Mouse (Mus musculus) left cerebral cortex, postnatal 14 days (tissue): ENCODE results near the gene Pole4. TPM values are rescaled to one million over a fixed set of nuclear protein-coding genes. Genes with fewer than 3 reads are reported as not detected.

Experiments used
- DNase-seq, 2 experiments: peaks; one replicate each; pipeline ENCODE4 v3.0.0; 2021 to 2022; ENCODE audit warnings: low spot score in 2 of 2, mixed read lengths in 1 of 2
- intact Hi-C: fragments of 180-260 bp; cut with DNase I; formaldehyde crosslinking; loops from one replicate; pipeline ENCODE4 v1.15.1; 2025
- long read RNA-seq, 2 experiments: library from polyadenylated mRNA; stranded (forward); transcript quantifications; one replicate each; pipeline ENCODE4 v2.0.0; 2021
- total RNA-seq, 2 experiments: library from RNA; stranded (reverse); gene quantifications; 2 replicates each; pipeline ENCODE4 v1.2.3; 2021

Pole4 gene
- 10 to 100 TPM; 31.9 to 34.2 TPM for total RNA-seq
- long read RNA-seq, experiment 1, transcript Pole4-201 (4 exons, 1,769 nt) = major isoform, 52 of 57 reads
- long read RNA-seq, experiment 1, partial matches to known transcripts = 1 of 57 reads
- long read RNA-seq, experiment 1, other reads (novel, unspliced or antisense) = 3 of 57 reads
- long read RNA-seq, experiment 2, transcript Pole4-201 (4 exons, 1,769 nt) = major isoform, 37 of 41 reads
- long read RNA-seq, experiment 2, partial matches to known transcripts = 3 of 41 reads
- long read RNA-seq, experiment 2, other reads (novel, unspliced or antisense) = 1 of 41 reads

GRCm38 (mm10) chr6:82705221-82705620, at the start of gene Pole4:
Pole4 (minus strand) TSS chr6:82705365.
- intact Hi-C loops = loop anchor here (10.0 kb wide), 1 partner anchor 100 kb away; no protein-coding TSS in a partner anchor

DNA sequence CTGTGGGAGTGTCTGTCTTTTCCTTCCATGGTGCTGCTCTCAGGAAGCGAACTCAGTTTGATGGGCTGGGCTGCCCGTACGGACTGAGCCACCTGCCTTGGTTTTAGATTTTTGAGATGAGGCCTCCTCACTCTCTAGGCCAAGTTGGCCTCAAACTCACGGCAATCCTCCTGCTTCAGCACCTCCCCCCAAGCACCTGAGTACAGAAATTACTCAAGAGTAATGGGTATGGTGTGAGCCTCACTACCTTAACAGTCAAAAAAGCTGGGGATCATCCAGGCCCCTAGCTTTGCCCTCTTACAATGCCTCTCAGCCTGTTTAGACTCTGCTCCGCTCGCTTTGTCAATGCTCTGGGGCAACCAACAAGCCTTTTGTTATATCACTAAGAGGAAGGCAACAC, 49.6 kb upstream of the Pole4 start:
- intact Hi-C loops = no loop called here
- no peak for DNase-seq

More at GRCm38 (mm10) chr6:82705221-82705620, at the start of gene Pole4:
- DNase-seq = no peak

DNA sequence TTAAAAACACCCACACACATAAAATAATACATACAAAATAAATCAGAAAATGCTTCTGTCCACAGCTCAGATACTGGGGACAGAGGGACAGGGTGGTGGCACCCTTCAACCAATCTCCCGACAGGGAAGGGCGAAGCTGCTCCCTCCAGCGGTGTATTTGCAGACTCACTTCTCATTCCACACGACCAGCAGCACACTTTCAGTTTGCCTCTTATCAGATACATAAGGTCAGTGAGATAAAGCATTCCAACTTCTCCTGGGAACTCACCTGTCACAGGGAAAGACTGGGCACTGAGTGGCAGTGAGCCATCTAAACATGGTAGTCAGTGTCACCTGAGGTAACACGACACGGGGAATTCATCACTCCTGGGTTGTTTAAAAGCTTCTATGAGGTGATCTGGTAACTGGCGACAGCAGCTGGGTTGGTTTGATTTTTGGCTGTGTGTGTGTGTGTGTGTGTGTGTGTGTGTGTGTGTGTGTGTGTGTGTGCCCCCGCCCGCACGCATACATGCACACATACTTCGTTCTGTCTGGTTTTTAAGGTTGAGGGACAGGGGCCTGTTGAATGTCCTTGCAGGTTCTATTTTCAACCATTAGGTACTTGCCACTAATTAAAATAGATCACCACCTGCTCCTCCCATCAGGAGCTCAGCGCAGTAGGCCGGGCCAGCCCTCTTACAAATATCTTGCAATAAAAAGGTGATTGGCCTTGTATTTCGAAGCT, 48.6 kb upstream of the Pole4 start:
- intact Hi-C loops = no loop called here
- DNase-seq = no peak

DNA sequence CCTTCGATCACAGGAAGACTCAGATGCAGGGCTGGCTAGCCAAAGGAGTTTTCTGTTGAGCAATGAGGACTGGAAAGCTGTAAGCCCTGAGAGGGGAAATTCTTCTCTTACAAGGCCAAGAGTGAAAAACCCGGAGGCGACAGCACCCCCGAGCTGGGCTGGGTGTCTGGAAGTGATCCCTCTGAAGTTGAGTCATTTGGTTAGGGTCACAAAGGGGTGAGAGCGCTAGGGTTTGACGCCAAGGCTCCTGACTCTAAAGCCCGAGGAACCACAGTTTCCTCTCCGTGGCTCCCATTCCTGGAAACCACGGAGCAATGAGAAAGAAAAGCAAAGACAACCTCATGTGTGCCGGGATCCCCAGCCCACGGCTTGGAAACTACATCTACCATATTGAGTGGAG, 47.9 kb upstream of the Pole4 start:
- intact Hi-C loops = no loop called here

DNA sequence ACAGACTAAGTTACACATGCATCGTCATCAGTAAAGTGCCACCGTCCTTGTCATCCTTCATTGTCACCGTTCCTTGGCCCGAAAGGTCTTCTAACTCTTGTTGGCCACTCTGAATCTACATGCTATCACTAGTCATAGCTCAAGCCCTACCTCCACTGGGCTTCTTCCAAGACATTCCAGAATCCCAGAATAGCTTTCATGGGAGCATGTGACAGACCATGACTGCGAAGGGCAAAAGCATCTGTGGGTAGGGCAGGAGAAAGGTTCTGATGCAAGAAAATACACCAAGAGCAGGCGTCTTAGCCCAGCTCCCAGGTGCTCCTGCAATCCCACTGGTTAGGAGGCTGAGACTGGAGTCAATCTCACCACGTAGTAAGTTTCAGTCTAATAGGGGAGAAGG, 46.6 kb upstream of the Pole4 start:
- intact Hi-C loops = no loop called here

More for the DNA sequence above, 47.9 kb upstream of the Pole4 start:
- DNase-seq = no peak

GRCm38 (mm10) chr6:82751031-82751430, 45.9 kb upstream of the Pole4 start:
- intact Hi-C loops = no loop called here
- no peak for DNase-seq

More for the DNA sequence above, 46.6 kb upstream of the Pole4 start:
- DNase-seq = no peak

DNA sequence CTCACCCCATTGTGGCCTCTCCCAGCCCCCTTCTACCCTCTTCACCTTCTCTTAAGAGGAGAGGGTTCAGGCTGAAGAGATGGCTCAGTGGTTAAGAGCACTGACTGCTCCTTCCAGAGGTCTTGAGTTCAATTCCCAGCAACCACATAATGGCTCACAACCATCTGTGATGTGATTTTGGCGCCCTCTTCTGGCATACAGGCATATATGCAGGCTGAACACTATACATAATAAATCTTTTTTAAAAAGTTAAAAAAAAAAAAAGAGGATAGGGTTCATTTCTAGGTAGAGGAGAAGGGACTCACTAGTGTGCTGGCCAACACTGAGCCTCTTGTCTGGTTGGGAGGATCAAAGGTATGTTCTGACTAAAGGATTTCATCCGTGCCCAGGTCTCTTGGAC, 44.9 kb upstream of the Pole4 start:
- no peak for DNase-seq

DNA sequence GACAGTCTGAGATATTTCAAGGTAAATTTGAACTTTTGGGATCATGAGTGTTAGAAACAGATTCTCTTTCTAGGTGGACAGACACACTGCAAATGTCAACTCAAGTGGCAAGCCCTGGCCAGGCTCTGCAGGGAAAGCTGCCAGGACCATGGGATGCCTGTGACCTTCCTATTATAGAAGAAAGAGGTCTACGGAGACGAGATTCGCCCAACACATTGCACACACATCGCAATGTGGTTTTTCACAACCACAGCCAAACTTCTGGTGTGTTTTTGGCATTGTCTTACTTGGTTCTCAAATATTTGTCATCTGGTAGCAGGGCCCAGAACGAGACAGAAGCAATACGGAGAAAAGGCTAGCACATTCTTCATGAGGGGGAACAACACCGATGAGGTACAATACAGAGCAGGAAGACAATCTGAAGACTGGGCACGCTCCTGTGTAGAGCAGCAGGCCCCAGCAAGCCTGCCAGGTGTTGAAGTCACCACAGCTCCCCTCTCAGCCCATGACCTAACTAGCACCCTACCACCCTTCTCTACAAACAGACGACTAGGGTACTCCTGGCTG, 43.0 kb upstream of the Pole4 start:
- intact Hi-C loops = no loop called here
- no peak for DNase-seq

More for the DNA sequence above, 44.9 kb upstream of the Pole4 start:
- intact Hi-C loops = no loop called here

GRCm38 (mm10) chr6:82747085-82747484, 41.9 kb upstream of the Pole4 start:
- no peak for DNase-seq

GRCm38 (mm10) chr6:82744553-82744952, 39.4 kb upstream of the Pole4 start:
- intact Hi-C loops = no loop called here

More at GRCm38 (mm10) chr6:82747085-82747484, 41.9 kb upstream of the Pole4 start:
- intact Hi-C loops = no loop called here

DNA sequence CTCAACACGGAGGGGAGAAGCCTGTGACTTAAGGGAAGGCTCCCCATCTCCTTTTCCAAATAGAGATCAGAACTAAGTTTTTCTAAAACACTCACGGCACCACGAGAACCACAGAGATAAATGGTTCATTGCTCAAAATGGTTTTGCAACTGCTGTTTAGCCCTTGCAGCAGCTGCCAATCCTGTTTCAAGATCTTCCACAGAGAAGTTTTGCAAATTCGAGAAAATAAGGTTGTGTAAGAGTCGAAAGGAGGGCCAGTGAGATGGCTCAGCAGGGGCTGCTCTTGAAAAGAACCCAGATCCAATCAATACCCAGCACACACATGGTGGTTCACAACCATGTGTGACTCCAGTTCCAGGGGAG, 36.3 kb upstream of the Pole4 start:
- DNase-seq = no peak
- intact Hi-C loops = loop anchor here (2.0 kb wide), 2 partner anchors 139 to 229 kb away; no protein-coding TSS in a partner anchor

More at GRCm38 (mm10) chr6:82744553-82744952, 39.4 kb upstream of the Pole4 start:
- no peak for DNase-seq

DNA sequence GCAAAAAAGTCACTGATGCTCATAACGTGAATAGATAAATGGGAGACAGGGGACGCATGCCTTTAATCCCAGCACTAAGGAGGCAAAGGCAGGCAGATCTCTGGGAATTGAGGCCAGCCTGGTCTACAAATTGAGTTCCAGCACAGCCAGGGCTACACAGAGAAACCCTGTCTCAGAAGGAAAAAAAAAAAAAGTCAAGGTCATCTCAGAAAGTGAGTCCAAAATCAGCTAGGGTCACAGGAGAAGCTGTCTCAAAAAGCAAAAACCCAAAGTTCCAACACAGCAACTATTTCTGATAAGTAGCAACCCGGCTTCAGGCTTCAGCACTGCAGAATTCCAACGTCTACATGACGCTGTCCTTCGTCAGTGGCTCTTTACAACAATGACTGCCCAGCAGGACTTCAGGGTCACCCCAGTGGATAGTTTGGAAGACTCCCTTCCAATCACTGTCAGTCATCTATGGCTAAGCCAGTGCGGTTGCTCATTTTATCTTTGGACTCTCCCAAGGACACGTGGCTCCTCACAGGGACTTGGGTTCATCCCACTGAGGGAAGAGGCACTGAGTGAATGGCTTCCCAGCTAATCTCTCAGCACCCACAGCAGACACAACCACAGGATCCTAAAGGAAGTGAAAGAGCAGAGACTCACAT, 35.8 kb upstream of the Pole4 start:
- no peak for DNase-seq
- intact Hi-C loops = loop anchor here (2.0 kb wide), 2 partner anchors 140 to 230 kb away; no protein-coding TSS in a partner anchor

DNA sequence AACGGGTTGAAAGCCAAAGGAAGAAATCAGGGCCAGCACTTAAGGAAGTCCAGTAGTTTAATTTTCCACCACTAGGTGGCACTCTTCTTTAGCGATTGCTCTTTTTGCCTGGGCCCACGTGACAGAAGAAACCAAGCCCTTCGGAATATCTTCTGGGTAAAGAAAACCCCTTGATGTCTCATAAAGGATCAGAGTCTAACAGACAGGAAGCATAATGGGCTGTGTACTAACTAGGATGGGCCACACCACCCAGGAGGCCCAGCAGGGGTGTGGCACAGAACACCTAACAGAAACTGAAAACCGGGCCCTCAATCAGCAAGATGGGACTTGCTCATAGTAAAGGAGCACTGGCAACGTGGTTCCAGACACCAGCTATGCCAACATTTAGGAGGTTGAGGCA, 35.1 kb upstream of the Pole4 start:
- intact Hi-C loops = loop anchor here (2.0 kb wide), 2 partner anchors 141 to 231 kb away; no protein-coding TSS in a partner anchor

DNA sequence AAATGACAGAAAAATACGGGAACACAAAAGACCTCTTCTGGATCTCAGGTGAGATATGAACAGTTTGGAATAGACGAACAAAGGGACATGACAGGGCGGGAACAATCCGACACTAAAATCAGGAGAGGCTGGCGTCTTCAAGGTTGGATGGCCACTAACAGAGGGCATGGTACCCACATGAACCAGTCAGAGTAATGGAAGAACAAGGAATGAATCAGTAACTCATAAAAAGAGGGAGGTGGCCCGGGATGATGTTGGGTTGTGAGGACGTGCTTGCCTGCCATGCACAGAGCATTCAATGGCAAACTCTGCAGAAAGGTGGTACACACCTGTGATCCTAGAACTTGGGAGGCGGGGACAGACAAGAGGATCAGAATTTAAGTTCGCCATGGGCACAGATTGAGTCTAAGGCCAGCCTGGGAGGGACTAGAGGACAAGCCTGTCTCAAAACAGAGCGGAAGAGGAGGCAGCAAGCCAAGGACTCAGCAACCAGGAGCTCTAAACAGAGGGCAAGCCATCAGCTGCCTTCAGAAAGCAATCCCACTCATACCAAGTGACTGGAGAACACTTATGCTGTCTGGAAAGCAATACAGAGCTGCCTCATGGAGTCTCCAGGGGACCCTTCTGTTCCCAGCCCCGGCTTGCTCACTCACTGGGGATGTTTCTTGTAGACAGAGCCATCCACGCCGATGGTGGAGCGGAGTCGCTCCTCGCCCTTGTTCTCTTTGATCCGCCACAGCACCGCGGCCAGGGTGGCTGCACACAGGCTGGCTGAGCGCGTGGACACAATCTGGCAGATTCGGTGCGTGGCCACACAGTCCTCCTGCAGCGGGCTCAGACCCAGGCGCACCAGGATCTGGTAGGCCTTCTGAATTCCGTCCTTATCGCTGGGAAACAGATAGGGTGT, 32.7 kb upstream of the Pole4 start:
- no peak for DNase-seq

More for the DNA sequence above, 35.1 kb upstream of the Pole4 start:
- peak; percentile 83 to 85 for DNase-seq

GRCm38 (mm10) chr6:82736626-82737600, 31.7 kb upstream of the Pole4 start:
- DNase-seq = no peak
- intact Hi-C loops = no loop called here

More for the DNA sequence above, 32.7 kb upstream of the Pole4 start:
- intact Hi-C loops = no loop called here

DNA sequence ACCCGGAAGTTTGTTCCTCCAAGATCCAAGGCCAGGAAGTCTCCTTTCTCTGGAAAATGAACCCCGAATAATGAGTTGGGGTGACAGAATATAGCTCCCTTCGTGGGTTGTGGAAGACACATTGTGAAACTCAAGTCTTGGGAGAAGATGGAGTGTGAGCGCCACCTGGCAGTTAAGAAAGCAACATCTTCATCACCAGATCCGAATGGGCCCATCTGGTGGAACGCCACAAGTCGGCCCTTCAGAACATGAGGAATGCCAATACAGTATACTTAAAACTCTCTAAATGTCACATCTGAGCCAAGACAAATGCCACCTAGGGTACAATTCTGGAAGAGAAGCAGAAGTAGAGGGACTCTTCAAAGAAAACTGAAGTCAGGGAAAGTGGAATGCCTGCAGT, 30.2 kb upstream of the Pole4 start:
- peak; percentile 51 to 58 for DNase-seq

DNA sequence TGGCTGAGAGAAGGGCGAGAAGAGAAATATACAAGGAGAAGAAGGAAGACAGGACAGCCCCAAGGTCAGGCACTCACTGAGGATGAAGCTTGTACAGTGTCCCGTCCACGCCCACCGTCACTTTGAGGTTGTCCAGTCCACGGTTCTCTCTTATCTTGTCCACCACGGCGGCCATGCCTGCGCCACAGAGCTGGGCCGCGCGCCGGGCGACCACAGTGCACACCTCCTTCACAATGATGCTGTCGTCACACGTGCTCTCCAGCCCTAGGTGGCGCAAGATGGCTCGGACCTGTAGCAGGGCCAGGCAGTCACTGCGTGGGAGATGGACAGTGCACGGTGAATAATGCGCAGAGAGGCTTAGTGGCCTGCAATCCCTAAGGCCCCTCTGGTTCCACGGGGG, 23.5 kb upstream of the Pole4 start:
- no peak for DNase-seq
- intact Hi-C loops = no loop called here

More for the DNA sequence above, 30.2 kb upstream of the Pole4 start:
- intact Hi-C loops = no loop called here

DNA sequence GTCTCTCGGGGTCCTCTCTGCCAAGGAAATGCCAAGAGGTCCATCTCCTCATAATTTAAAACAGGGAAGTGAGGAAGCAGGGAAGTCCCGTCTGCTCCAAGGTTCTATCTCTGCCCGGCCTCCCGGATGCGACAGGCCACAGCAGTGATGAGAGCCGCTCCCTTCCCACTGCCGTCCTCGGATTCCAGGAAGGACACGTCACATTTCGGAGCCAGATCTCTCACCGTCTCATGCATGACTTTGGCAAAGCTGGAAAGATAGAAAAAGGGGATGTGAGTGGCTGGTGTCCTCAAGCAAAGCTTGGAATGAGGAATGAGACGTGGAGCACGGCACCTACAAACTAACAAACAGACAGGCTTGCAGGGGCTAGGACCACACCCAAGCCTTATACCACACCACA, 22.0 kb upstream of the Pole4 start:
- DNase-seq = no peak
- intact Hi-C loops = no loop called here
